Mouse (Mus musculus): ENCODE measurements at regions not wholly inside any gene's neighbourhood (a gene's known extent, or its start where the extent isn't known, plus 50 kb on each side); places are given as distances from the start of the nearest gene placed in this dataset.

- H3K27ac ChIP-seq = no peak overlapping the region
- H3K27me3 ChIP-seq (replicated peaks) = no peaks in the 10 kb centered on the region
- no peak overlapping the region for H3K4me3 ChIP-seq
- H3K9me3 ChIP-seq = no peaks in the 10 kb centered on the region
- H3K4me2 ChIP-seq (replicated peaks) = no peak overlapping the region
- ATAC-seq (ENCODE audit: low FRiP score, low read depth) = peak; percentile 86
- no peak overlapping the region for H3K9ac ChIP-seq
- peaks cover 3% of the 10 kb centered on the region; the same call in 1 of the 2 replicates for H3K4me1 ChIP-seq
- no peaks in the 10 kb centered on the region for H3K36me3 ChIP-seq
- WGBS = 42% methylated on average over 6 of the region's 6 CpGs
Measured at GRCm38 (mm10) chr7:125211346-125211973, 233.0 kb upstream of the Kdm8 start.

- no peak for ATAC-seq (ENCODE audit: low FRiP score, low read depth)
- H3K4me2 ChIP-seq (replicated peaks) = no peak overlapping the region
- H3K4me1 ChIP-seq = peaks cover 3% of the 10 kb centered on the region; the same call in 1 of the 2 replicates
- no peaks in the 10 kb centered on the region for H3K9me3 ChIP-seq
- 79% methylated on average over 6 of the region's 6 CpGs for WGBS
- H3K9ac ChIP-seq = no peak overlapping the region
- H3K36me3 ChIP-seq = no peaks in the 10 kb centered on the region
- H3K27ac ChIP-seq = no peak overlapping the region
- H3K4me3 ChIP-seq = no peak overlapping the region
- H3K27me3 ChIP-seq (replicated peaks) = no peaks in the 10 kb centered on the region
Measured at GRCm38 (mm10) chr7:125214036-125214435, 230.4 kb upstream of the Kdm8 start.

- Histone ChIP-seq H3K36me3 (no peaks in the 10 kb centered on the region), H3K4me3 (no peak overlapping the region)
- WGBS = 95% methylated on average over 4 of the region's 4 CpGs
Measured at GRCm38 (mm10) chr7:125217630-125218029, 226.8 kb upstream of the Kdm8 start.

DNA sequence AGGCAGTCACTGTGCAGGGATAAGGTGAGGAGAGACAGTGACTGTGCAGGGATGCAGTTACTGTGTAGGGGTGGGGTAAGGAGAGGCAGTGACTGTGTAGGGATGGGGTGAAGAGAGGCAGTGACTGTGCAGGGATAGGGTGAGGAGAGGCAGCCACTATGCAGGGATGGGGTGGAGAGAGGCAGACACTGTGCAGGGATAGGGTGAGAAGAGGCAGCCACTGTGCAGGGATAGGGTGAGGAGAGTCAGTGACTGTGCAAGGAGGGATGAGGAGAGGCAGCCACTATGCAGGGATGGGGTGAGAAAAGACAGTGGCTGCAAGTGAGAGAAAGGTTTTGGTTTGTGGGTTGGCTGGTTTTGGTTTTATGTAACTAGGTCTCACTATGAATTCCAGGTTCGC lies 221.8 kb upstream of the Kdm8 start:
- H3K36me3 ChIP-seq = no peaks in the 10 kb centered on the region
- no peak overlapping the region for H3K9ac ChIP-seq
- ATAC-seq (ENCODE audit: low FRiP score, low read depth) = no peak
- H3K9me3 ChIP-seq = no peaks in the 10 kb centered on the region
- no peak overlapping the region for H3K27ac ChIP-seq
- H3K4me2 ChIP-seq (replicated peaks) = no peak overlapping the region
- H3K4me3 ChIP-seq = no peak overlapping the region
- no peaks in the 10 kb centered on the region for H3K4me1 ChIP-seq
- no peaks in the 10 kb centered on the region for H3K27me3 ChIP-seq (replicated peaks)
- 97% methylated on average over 1 of the region's 1 CpGs for WGBS

More at GRCm38 (mm10) chr7:125217630-125218029, 226.8 kb upstream of the Kdm8 start:
- ATAC-seq (ENCODE audit: low FRiP score, low read depth) = no peak
- H3K4me1 ChIP-seq = no peaks in the 10 kb centered on the region
- H3K9me3 ChIP-seq = no peaks in the 10 kb centered on the region
- H3K4me2 ChIP-seq (replicated peaks) = no peak overlapping the region
- no peaks in the 10 kb centered on the region for H3K27me3 ChIP-seq (replicated peaks)
- no peak overlapping the region for H3K9ac ChIP-seq
- no peak overlapping the region for H3K27ac ChIP-seq

- no peaks in the 10 kb centered on the region for H3K27me3 ChIP-seq (replicated peaks)
- no peaks in the 10 kb centered on the region for H3K36me3 ChIP-seq
- no peaks in the 10 kb centered on the region for H3K4me1 ChIP-seq
Measured at GRCm38 (mm10) chr7:125234911-125235310, 209.6 kb upstream of the Kdm8 start.

DNA sequence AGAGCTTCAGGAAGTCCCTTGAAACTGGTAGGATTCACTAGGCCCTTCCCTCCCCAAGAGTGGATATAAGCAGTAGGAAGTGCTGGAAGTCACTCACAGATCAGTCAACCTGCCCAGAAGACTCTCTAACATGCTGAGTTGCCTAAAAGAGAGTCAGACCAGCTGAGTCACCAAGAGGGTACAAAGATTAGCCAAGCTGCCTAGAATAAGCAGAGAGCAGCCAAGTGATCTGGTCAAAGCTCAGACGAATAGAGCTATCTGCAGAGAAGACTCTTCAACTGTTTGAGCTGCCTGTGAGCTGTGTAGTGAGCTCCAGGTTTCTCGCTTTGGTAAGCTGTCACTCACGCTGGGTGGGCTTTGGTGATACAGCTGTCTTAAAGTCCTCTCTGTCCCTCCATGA lies 207.4 kb upstream of the Kdm8 start:
- no peak for ATAC-seq (ENCODE audit: low FRiP score, low read depth)
- WGBS = 90% methylated on average over 3 of the region's 3 CpGs
- H3K27ac ChIP-seq = no peak overlapping the region

More at GRCm38 (mm10) chr7:125234911-125235310, 209.6 kb upstream of the Kdm8 start:
- Histone ChIP-seq H3K9ac (no peak overlapping the region), H3K4me2 (replicated peaks) (no peak overlapping the region), H3K27ac (no peak overlapping the region), H3K9me3 (no peaks in the 10 kb centered on the region), H3K4me3 (no peak overlapping the region)
- no peak for ATAC-seq (ENCODE audit: low FRiP score, low read depth)
- WGBS = 71% methylated on average over 7 of the region's 7 CpGs

GRCm38 (mm10) chr7:125243021-125243420 lies 201.5 kb upstream of the Kdm8 start:
- Histone ChIP-seq H3K4me2 (replicated peaks) (no peak overlapping the region), H3K4me1 (no peaks in the 10 kb centered on the region), H3K4me3 (no peak overlapping the region), H3K36me3 (no peaks in the 10 kb centered on the region), H3K9ac (no peak overlapping the region), H3K27ac (no peak overlapping the region), H3K27me3 (replicated peaks) (no peaks in the 10 kb centered on the region), H3K9me3 (no peaks in the 10 kb centered on the region)
- WGBS = 75% methylated on average over 3 of the region's 3 CpGs
- ATAC-seq (ENCODE audit: low FRiP score, low read depth) = no peak

More for the DNA sequence above, 207.4 kb upstream of the Kdm8 start:
- Histone ChIP-seq H3K27me3 (replicated peaks) (no peaks in the 10 kb centered on the region), H3K9me3 (no peaks in the 10 kb centered on the region), H3K4me3 (no peak overlapping the region), H3K36me3 (no peaks in the 10 kb centered on the region), H3K4me2 (replicated peaks) (no peak overlapping the region), H3K4me1 (no peaks in the 10 kb centered on the region), H3K9ac (no peak overlapping the region)

GRCm38 (mm10) chr7:125248386-125248785 lies 196.1 kb upstream of the Kdm8 start:
- H3K4me2 ChIP-seq (replicated peaks) = no peak overlapping the region
- WGBS = 93% methylated on average over 3 of the region's 3 CpGs
- no peak overlapping the region for H3K4me3 ChIP-seq
- ATAC-seq (ENCODE audit: low FRiP score, low read depth) = no peak
- H3K27ac ChIP-seq = no peak overlapping the region
- H3K4me1 ChIP-seq = no peaks in the 10 kb centered on the region
- H3K27me3 ChIP-seq (replicated peaks) = no peaks in the 10 kb centered on the region
- no peaks in the 10 kb centered on the region for H3K36me3 ChIP-seq
- H3K9ac ChIP-seq = no peak overlapping the region
- H3K9me3 ChIP-seq = no peaks in the 10 kb centered on the region

GRCm38 (mm10) chr7:125250385-125250784 lies 194.1 kb upstream of the Kdm8 start:
- no peak overlapping the region for H3K9ac ChIP-seq
- 71% methylated on average over 2 of the region's 2 CpGs for WGBS
- no peaks in the 10 kb centered on the region for H3K4me1 ChIP-seq

GRCm38 (mm10) chr7:125250970-125251585 lies 193.4 kb upstream of the Kdm8 start:
- no peak overlapping the region for H3K27ac ChIP-seq
- H3K27me3 ChIP-seq (replicated peaks) = no peaks in the 10 kb centered on the region
- H3K9ac ChIP-seq = no peak overlapping the region
- no peak overlapping the region for H3K4me3 ChIP-seq
- H3K9me3 ChIP-seq = no peaks in the 10 kb centered on the region
- H3K4me2 ChIP-seq (replicated peaks) = no peak overlapping the region
- H3K4me1 ChIP-seq = no peaks in the 10 kb centered on the region
- WGBS = 72% methylated on average over 6 of the region's 6 CpGs
- ATAC-seq (ENCODE audit: low FRiP score, low read depth) = no peak
- H3K36me3 ChIP-seq = no peaks in the 10 kb centered on the region

More at GRCm38 (mm10) chr7:125250385-125250784, 194.1 kb upstream of the Kdm8 start:
- Histone ChIP-seq H3K36me3 (no peaks in the 10 kb centered on the region), H3K4me3 (no peak overlapping the region), H3K4me2 (replicated peaks) (no peak overlapping the region), H3K9me3 (no peaks in the 10 kb centered on the region), H3K27ac (no peak overlapping the region), H3K27me3 (replicated peaks) (no peaks in the 10 kb centered on the region)
- ATAC-seq (ENCODE audit: low FRiP score, low read depth) = no peak

GRCm38 (mm10) chr7:125254302-125254701 lies 190.2 kb upstream of the Kdm8 start:
- WGBS = 44% methylated on average over 4 of the region's 4 CpGs
- no peak overlapping the region for H3K27ac ChIP-seq

GRCm38 (mm10) chr7:125259016-125259415 lies 185.5 kb upstream of the Kdm8 start:
- no peak overlapping the region for H3K4me3 ChIP-seq
- H3K9me3 ChIP-seq = no peaks in the 10 kb centered on the region
- H3K4me1 ChIP-seq = peaks cover 14% of the 10 kb centered on the region
- H3K9ac ChIP-seq = no peak overlapping the region
- H3K27ac ChIP-seq = no peak overlapping the region
- H3K36me3 ChIP-seq = no peaks in the 10 kb centered on the region
- H3K4me2 ChIP-seq (replicated peaks) = no peak overlapping the region
- H3K27me3 ChIP-seq (replicated peaks) = no peaks in the 10 kb centered on the region
- ATAC-seq (ENCODE audit: low FRiP score, low read depth) = no peak

More at GRCm38 (mm10) chr7:125254302-125254701, 190.2 kb upstream of the Kdm8 start:
- Histone ChIP-seq H3K9me3 (no peaks in the 10 kb centered on the region), H3K4me3 (no peak overlapping the region), H3K9ac (no peak overlapping the region), H3K4me2 (replicated peaks) (no peak overlapping the region), H3K4me1 (no peaks in the 10 kb centered on the region), H3K27me3 (replicated peaks) (no peaks in the 10 kb centered on the region), H3K36me3 (no peaks in the 10 kb centered on the region)
- ATAC-seq (ENCODE audit: low FRiP score, low read depth) = no peak

DNA sequence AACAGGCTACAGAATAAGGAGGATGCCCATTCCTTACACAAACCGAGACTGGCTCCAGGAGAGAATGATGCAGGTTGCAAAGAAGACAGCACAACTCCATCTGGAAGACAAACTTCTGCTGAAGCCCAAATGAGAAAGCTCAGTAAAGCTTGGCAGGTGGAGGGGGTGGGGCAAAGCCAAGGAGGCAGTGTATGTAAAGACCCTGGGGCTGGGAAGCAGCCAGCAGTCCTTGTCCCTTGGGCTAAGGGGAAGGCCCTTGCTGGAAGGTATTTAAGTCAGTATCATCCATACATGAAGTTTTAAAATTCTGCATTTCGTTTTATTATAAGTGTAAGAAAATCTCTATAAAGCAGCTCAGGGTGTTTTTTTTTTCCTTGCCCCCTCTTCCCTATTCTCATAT lies 182.3 kb upstream of the Kdm8 start:
- no peaks in the 10 kb centered on the region for H3K27me3 ChIP-seq (replicated peaks)
- WGBS = 85% methylated on average over 2 of the region's 2 CpGs
- H3K9ac ChIP-seq = no peak overlapping the region
- H3K36me3 ChIP-seq = no peaks in the 10 kb centered on the region
- H3K4me1 ChIP-seq = peaks cover 14% of the 10 kb centered on the region
- no peak overlapping the region for H3K27ac ChIP-seq
- no peaks in the 10 kb centered on the region for H3K9me3 ChIP-seq
- H3K4me2 ChIP-seq (replicated peaks) = no peak overlapping the region; the same call in 1 of the 2 replicates
- H3K4me3 ChIP-seq = no peak overlapping the region
- no peak for ATAC-seq (ENCODE audit: low FRiP score, low read depth)
